Mouse (Mus musculus) monocyte, adult 2 months (primary cell): ENCODE results near the gene Hist1h4b.
"Not testable (repeated sequence)": the region's sequence is repeated elsewhere in the genome, so short reads cannot be mapped to it uniquely, and the experiment has no call there.

Experiments used
- DNase-seq, 2 experiments: peaks; one replicate each; pipeline ENCODE4 v3.0.0; 2022; ENCODE audit warnings: low spot score in 2 of 2, low read depth in 1 of 2

Hist1h4b gene

GRCm38 (mm10) chr13:23756790-23757189 is at the start of gene Hist1h4b:
TSS of gene Hist1h4b (plus strand) at chr13:23757013.
- peak; percentile 72 to 77 for DNase-seq

GRCm38 (mm10) chr13:23708041-23708440 is 48.8 kb upstream of the Hist1h4b start:
- no peak for DNase-seq

GRCm38 (mm10) chr13:23708654-23709053 is 48.2 kb upstream of the Hist1h4b start:
- DNase-seq, result no peak

- no peak for DNase-seq
Observed at GRCm38 (mm10) chr13:23709714-23710373, 47.0 kb upstream of the Hist1h4b start.

- DNase-seq, result peak in 1 of 2 experiments; percentile 38
Observed at GRCm38 (mm10) chr13:23710374-23711089, 46.3 kb upstream of the Hist1h4b start, which contains the start of gene Hfe. TSS of gene Hfe (minus strand) at chr13:23710854.

GRCm38 (mm10) chr13:23716261-23717042 is 40.4 kb upstream of the Hist1h4b start:
- DNase-seq, result no peak

- no peak for DNase-seq
Observed at GRCm38 (mm10) chr13:23717176-23717575, 39.6 kb upstream of the Hist1h4b start.

GRCm38 (mm10) chr13:23717593-23718245 is 39.1 kb upstream of the Hist1h4b start:
- not testable (repeated sequence) for DNase-seq

GRCm38 (mm10) chr13:23724239-23724638 is 32.6 kb upstream of the Hist1h4b start:
- no peak for DNase-seq

- DNase-seq, result no peak
Observed at GRCm38 (mm10) chr13:23725213-23725612, 31.6 kb upstream of the Hist1h4b start.

- DNase-seq, result no peak
Observed at GRCm38 (mm10) chr13:23728472-23729191, 28.2 kb upstream of the Hist1h4b start.

GRCm38 (mm10) chr13:23729192-23729525 is 27.7 kb upstream of the Hist1h4b start:
- DNase-seq, result no peak

- no peak for DNase-seq
Observed at GRCm38 (mm10) chr13:23729706-23730105, 27.1 kb upstream of the Hist1h4b start.

- no peak for DNase-seq
Observed at GRCm38 (mm10) chr13:23730479-23730878, 26.3 kb upstream of the Hist1h4b start.

- DNase-seq, result no peak
Observed at GRCm38 (mm10) chr13:23732156-23732804, 24.5 kb upstream of the Hist1h4b start.

- no peak for DNase-seq
Observed at GRCm38 (mm10) chr13:23737091-23737490, 19.7 kb upstream of the Hist1h4b start.

GRCm38 (mm10) chr13:23738041-23738440 is 18.8 kb upstream of the Hist1h4b start:
- no peak for DNase-seq

GRCm38 (mm10) chr13:23738677-23739068 is 18.1 kb upstream of the Hist1h4b start, which contains the start of gene Hist1h1c:
TSS of gene Hist1h1c (plus strand) at chr13:23738808.
- peak; percentile 86 to 92 for DNase-seq

GRCm38 (mm10) chr13:23739069-23739921 is 17.5 kb upstream of the Hist1h4b start:
- DNase-seq, result peak; percentile 79 to 84
